Mouse (Mus musculus): Measurements from ENCODE around the gene Zfp94. TPM values are rescaled to one million over a fixed set of nuclear protein-coding genes. Genes with fewer than 3 reads are reported as not detected.
A peak's percentile ranks its signal among the peaks of the same experiment; 100 is the strongest.

Zfp94 gene
- polyA plus RNA-seq, 1 experiment from 2014 or later: 12.8 TPM

- 7% methylated on average over 13 of the region's 13 CpGs for WGBS
- ATAC-seq (ENCODE audit: low FRiP score) (peak; percentile 77), DNase-seq (ENCODE audit: low spot score) (peak; percentile 64)
- no peaks in the 10 kb centered on the region for H3K9me3 ChIP-seq (ENCODE audit: control insufficient read depth, low read length)
- H3K27ac ChIP-seq (ENCODE audit: low read depth, low read length): no peak overlapping the region
- peak overlapping the region; percentile 39 for H3K4me2 ChIP-seq (replicated peaks; ENCODE audit: low read depth, low read length)
- H3K27me3 ChIP-seq (ENCODE audit: control insufficient read depth, insufficient read depth, low read length): no peaks in the 10 kb centered on the region
- peak overlapping the region; percentile 27; the same call in 1 of the 2 replicates for H3K9ac ChIP-seq (ENCODE audit: low read depth, low read length)
- H3K4me3 ChIP-seq (ENCODE audit: low read depth, low read length): peak overlapping the region; percentile 14
- no peaks in the 10 kb centered on the region for H3K36me3 ChIP-seq (ENCODE audit: control insufficient read depth, insufficient read depth, low read length)
- H3K4me1 ChIP-seq (replicated peaks; ENCODE audit: control insufficient read depth, insufficient read depth, low read length): no peaks in the 10 kb centered on the region
Observed at GRCm38 (mm10) chr7:24325675-24326128, 9.2 kb upstream of the Zfp94 start.

DNA sequence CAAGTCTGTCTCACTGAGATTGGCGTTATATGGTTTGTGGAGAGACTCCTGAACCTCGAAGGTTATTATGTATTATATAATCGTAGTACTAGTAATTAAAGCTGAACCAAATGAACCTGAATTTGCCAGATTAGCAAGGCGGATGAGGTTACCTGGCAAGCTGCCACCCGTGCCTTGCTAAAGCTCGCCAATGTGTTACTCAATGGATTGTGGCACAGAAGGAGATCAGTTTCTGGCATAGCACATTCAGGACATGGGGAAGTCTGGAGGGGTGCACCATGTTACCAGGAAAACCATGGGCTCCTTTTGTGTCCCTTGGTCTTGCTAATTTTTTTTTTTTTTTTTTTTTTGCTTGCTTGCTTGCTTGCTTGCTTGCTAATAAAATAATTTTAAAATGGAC lies 8.7 kb upstream of the Zfp94 start:
- DNase-seq (ENCODE audit: low spot score) (no peak), ATAC-seq (ENCODE audit: low FRiP score) (no peak)
- no peak overlapping the region for H3K9ac ChIP-seq (ENCODE audit: low read depth, low read length)
- 90% methylated on average over 6 of the region's 6 CpGs for WGBS
- no peak overlapping the region for H3K4me3 ChIP-seq (ENCODE audit: low read depth, low read length)
- H3K4me1 ChIP-seq (replicated peaks; ENCODE audit: control insufficient read depth, insufficient read depth, low read length): no peaks in the 10 kb centered on the region
- H3K36me3 ChIP-seq (ENCODE audit: control insufficient read depth, insufficient read depth, low read length): no peaks in the 10 kb centered on the region
- no peaks in the 10 kb centered on the region for H3K27me3 ChIP-seq (ENCODE audit: control insufficient read depth, insufficient read depth, low read length)
- H3K27ac ChIP-seq (ENCODE audit: low read depth, low read length): no peak overlapping the region
- H3K9me3 ChIP-seq (ENCODE audit: control insufficient read depth, low read length): no peaks in the 10 kb centered on the region
- H3K4me2 ChIP-seq (replicated peaks; ENCODE audit: low read depth, low read length): no peak overlapping the region

DNA sequence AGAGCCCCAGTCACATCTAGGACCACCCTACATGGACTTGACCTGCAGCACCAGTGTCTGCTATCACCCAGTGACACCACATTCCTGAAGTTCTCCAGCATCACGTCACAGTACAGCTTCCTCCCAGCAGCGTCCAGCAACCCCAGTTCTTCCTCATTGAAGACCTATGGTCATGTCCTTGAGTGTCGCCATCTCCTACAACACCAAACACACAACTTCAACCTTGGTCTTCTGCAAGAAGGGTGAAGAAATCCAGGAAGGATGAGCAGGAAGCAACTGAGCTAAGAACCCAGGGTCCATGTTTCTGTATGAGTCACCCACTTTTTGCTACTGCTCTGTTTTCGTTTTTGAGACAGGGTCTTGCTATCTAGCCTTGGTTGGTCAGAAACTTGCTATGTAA lies 6.1 kb upstream of the Zfp94 start:
- DNase-seq (ENCODE audit: low spot score): no peak
- no peak for ATAC-seq (ENCODE audit: low FRiP score)
- Histone ChIP-seq H3K4me3 (ENCODE audit: low read depth, low read length) (no peak overlapping the region), H3K36me3 (ENCODE audit: control insufficient read depth, insufficient read depth, low read length) (no peaks in the 10 kb centered on the region), H3K4me1 (replicated peaks; ENCODE audit: control insufficient read depth, insufficient read depth, low read length) (no peaks in the 10 kb centered on the region), H3K9ac (ENCODE audit: low read depth, low read length) (no peak overlapping the region), H3K27me3 (ENCODE audit: control insufficient read depth, insufficient read depth, low read length) (no peaks in the 10 kb centered on the region), H3K27ac (ENCODE audit: low read depth, low read length) (no peak overlapping the region), H3K9me3 (ENCODE audit: control insufficient read depth, low read length) (no peaks in the 10 kb centered on the region), H3K4me2 (replicated peaks; ENCODE audit: low read depth, low read length) (no peak overlapping the region)
- 84% methylated on average over 4 of the region's 4 CpGs for WGBS

DNA sequence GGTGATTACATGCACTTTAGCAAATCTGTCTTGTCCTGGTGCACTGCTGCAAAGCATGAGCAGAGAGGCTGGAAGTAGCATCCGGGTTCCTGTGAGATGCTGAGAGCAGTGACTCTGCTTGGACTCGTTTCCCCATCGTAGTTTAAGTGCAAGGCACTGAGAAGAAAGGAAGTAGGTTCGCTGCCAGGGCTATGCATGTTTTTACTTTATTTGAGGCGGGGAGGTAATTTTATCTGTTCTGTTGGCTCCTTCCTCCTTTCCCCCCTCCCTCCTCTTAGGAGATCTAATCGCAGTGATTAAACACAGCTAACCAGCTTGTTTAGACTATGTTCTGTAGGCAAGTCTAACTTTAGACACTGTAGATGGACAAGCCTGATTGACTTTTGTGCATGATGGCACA lies 2.5 kb upstream of the Zfp94 start:
- no peaks in the 10 kb centered on the region for H3K36me3 ChIP-seq (ENCODE audit: control insufficient read depth, insufficient read depth, low read length)
- H3K27ac ChIP-seq (ENCODE audit: low read depth, low read length): no peak overlapping the region
- no peaks in the 10 kb centered on the region for H3K27me3 ChIP-seq (ENCODE audit: control insufficient read depth, insufficient read depth, low read length)
- H3K4me2 ChIP-seq (replicated peaks; ENCODE audit: low read depth, low read length): no peak overlapping the region
- H3K9ac ChIP-seq (ENCODE audit: low read depth, low read length): no peak overlapping the region
- DNase-seq (ENCODE audit: low spot score): no peak
- 77% methylated on average over 6 of the region's 6 CpGs for WGBS
- no peak overlapping the region for H3K4me3 ChIP-seq (ENCODE audit: low read depth, low read length)
- H3K9me3 ChIP-seq (ENCODE audit: control insufficient read depth, low read length): no peaks in the 10 kb centered on the region
- no peak for ATAC-seq (ENCODE audit: low FRiP score)
- H3K4me1 ChIP-seq (replicated peaks; ENCODE audit: control insufficient read depth, insufficient read depth, low read length): no peaks in the 10 kb centered on the region

DNA sequence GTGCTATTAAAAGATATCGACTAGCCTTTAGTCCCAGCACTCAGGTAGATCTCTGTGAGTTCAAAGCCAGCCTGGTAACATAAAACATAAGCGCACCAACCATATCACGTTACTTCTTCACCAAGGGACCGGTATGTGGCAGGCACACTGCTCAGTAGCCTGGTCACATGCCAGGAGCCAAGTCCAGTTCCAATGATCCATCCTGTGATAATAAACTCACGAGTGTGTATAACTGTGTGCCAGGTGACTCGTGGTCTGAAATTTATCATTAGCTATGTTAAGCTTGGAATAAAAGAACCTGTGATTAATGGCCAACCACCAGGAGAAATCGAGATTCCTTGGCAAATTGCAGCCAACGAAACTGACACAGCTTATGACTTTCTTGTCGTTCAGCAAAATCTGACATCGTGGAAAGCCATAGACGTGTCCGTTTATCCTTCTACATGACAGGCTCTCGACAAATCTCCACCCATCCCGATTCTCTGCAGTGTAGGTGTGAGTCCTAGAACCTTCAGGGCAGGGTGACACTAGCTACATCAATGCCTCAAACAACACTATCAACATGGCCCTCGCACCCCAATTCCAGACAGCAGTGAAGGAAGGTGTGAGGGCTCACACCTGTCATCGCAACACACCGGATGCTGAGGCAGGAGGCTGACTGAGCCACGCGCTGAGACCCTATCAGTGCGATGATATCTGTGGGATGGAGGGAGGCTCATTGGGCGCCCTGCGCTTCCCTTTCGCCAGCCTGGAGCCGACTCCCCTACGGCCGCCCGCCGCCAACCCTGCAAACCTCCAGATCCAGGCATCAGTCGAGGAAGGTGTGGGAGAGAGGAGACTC lies 520 bp downstream of the Zfp94 start:
- Histone ChIP-seq H3K27ac (ENCODE audit: low read depth, low read length) (no peak overlapping the region), H3K4me1 (replicated peaks; ENCODE audit: control insufficient read depth, insufficient read depth, low read length) (no peaks in the 10 kb centered on the region), H3K4me2 (replicated peaks; ENCODE audit: low read depth, low read length) (peak overlapping the region; percentile 80), H3K9ac (ENCODE audit: low read depth, low read length) (peak overlapping the region; percentile 77), H3K36me3 (ENCODE audit: control insufficient read depth, insufficient read depth, low read length) (no peaks in the 10 kb centered on the region), H3K9me3 (ENCODE audit: control insufficient read depth, low read length) (no peaks in the 10 kb centered on the region), H3K4me3 (ENCODE audit: low read depth, low read length) (peak overlapping the region; percentile 53), H3K27me3 (ENCODE audit: control insufficient read depth, insufficient read depth, low read length) (no peaks in the 10 kb centered on the region)
- 32% methylated on average over 27 of the region's 29 CpGs for WGBS
- DNase-seq (ENCODE audit: low spot score) (no peak), ATAC-seq (ENCODE audit: low FRiP score) (0 out of 2 replicates have a peak, but pooled peaks have one; percentile 8)

GRCm38 (mm10) chr7:24300771-24301282 lies 15.6 kb downstream of the Zfp94 start, which contains the start of gene Zfp61:
TSS of gene Zfp61 (minus strand) at chr7:24301232.
- Histone ChIP-seq H3K4me1 (replicated peaks; ENCODE audit: control insufficient read depth, insufficient read depth, low read length) (0 out of 2 replicates have a peak, but pooled peaks cover 2% of the 10 kb centered on the region), H3K27ac (ENCODE audit: low read depth, low read length) (no peak within 1 kb of the TSS), H3K4me3 (ENCODE audit: low read depth, low read length) (peak within 1 kb of the TSS; percentile 79), H3K27me3 (ENCODE audit: control insufficient read depth, insufficient read depth, low read length) (no peaks in the 10 kb centered on the region), H3K9ac (ENCODE audit: low read depth, low read length) (peak within 1 kb of the TSS; percentile 59), H3K9me3 (ENCODE audit: control insufficient read depth, low read length) (no peaks in the 10 kb centered on the region), H3K4me2 (replicated peaks; ENCODE audit: low read depth, low read length) (peak within 1 kb of the TSS; percentile 79), H3K36me3 (ENCODE audit: control insufficient read depth, insufficient read depth, low read length) (peaks cover 8% of the 10 kb centered on the region; the same call in 1 of the 2 replicates)
- ATAC-seq (ENCODE audit: low FRiP score) (peak; percentile 69), DNase-seq (ENCODE audit: low spot score) (peak; percentile 83)
- 2% methylated on average over 13 of the region's 13 CpGs for WGBS

DNA sequence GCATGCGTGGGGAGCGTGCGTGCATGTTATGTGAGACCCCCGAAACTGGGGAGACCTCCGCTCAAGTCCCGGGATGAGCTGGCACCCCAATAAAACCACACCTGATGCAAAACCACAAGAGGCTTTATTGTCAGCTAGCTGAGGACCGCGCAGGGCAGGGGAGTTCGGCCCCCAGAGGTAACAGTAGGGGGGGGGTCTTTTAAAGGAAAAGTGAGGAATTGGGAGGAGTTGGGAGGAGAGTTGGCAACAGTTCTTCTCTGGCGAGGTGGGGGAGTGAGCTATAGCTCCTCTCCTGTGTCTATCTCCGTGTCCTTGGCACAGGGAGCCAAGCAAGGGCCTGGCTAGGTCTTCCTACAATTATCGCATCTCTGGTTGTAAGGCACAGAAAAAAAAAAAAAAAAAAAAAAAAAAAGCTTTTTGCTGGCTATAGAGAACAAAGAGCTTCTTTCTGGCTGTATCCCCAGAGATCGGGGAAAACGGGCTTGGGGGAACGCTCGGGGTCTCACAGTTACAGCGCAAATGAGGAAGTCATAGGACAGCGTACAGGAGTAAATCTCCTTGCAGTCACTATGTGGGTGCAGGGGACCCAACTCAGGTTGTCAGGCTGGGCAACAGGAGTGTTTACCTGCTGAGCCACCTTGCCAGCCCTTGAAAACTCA lies 16.5 kb downstream of the Zfp94 start:
- WGBS: under 1% methylated on average over 18 of the region's 18 CpGs
- H3K36me3 ChIP-seq (ENCODE audit: control insufficient read depth, insufficient read depth, low read length): peaks cover 13% of the 10 kb centered on the region; the same call in 1 of the 2 replicates

DNA sequence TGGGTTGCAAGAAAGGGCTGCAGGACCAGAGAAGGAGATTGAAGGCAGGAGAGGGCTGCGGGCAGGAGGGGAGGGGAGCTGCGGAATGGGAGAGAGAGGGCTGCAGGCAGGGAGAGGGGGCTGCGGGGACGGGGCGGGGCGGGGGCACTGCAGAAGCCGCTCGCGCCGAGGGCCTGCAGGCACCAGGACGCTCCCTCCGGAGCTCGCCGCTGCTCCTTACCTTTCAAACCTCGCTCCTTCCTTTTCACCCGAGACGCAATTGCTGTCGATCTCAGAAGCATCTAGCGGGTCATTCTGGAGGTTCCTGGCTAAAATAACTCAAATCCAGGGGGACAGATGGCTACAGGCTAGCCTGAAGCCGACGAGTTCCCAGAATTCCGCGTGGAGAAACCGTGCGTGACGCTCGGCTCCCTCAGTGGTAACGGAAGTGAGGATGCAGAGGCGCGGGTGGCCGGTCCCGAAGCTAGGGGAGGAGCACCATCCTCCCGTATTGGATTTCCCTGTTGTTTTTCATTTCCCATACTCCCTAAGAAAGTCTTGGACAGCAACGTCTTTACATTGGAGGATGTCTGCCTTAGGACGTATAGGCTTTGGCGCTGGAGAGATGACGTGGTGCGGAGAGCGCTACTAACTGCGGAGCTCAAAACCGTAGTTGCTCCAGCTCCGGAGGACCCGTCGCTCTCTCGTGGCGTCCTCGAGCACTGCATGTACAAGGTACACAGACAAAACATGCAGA lies 17.3 kb downstream of the Zfp94 start:
- DNase-seq (ENCODE audit: low spot score) (peak; percentile 88), ATAC-seq (ENCODE audit: low FRiP score) (peak; percentile 91)
- Histone ChIP-seq H3K9ac (ENCODE audit: low read depth, low read length) (peak overlapping the region; percentile 87), H3K9me3 (ENCODE audit: control insufficient read depth, low read length) (no peaks in the 10 kb centered on the region), H3K4me2 (replicated peaks; ENCODE audit: low read depth, low read length) (peak overlapping the region; percentile 79), H3K27me3 (ENCODE audit: control insufficient read depth, insufficient read depth, low read length) (no peaks in the 10 kb centered on the region), H3K4me3 (ENCODE audit: low read depth, low read length) (peak overlapping the region; percentile 79), H3K27ac (ENCODE audit: low read depth, low read length) (peak overlapping the region; percentile 91), H3K4me1 (replicated peaks; ENCODE audit: control insufficient read depth, insufficient read depth, low read length) (0 out of 2 replicates have a peak, but pooled peaks cover 2% of the 10 kb centered on the region), H3K36me3 (ENCODE audit: control insufficient read depth, insufficient read depth, low read length) (peaks cover 13% of the 10 kb centered on the region; the same call in 1 of the 2 replicates)
- WGBS: 0% methylated on average over 42 of the region's 47 CpGs

More for the DNA sequence above, 16.5 kb downstream of the Zfp94 start:
- DNase-seq (ENCODE audit: low spot score) (peak; percentile 51), ATAC-seq (ENCODE audit: low FRiP score) (peak; percentile 43)
- H3K4me1 ChIP-seq (replicated peaks; ENCODE audit: control insufficient read depth, insufficient read depth, low read length): 0 out of 2 replicates have a peak, but pooled peaks cover 2% of the 10 kb centered on the region
- peak overlapping the region; percentile 79 for H3K4me2 ChIP-seq (replicated peaks; ENCODE audit: low read depth, low read length)
- no peaks in the 10 kb centered on the region for H3K27me3 ChIP-seq (ENCODE audit: control insufficient read depth, insufficient read depth, low read length)
- peak overlapping the region; percentile 91; the same call in 1 of the 2 replicates for H3K27ac ChIP-seq (ENCODE audit: low read depth, low read length)
- H3K9me3 ChIP-seq (ENCODE audit: control insufficient read depth, low read length): no peaks in the 10 kb centered on the region
- peak overlapping the region; percentile 59 for H3K9ac ChIP-seq (ENCODE audit: low read depth, low read length)
- H3K4me3 ChIP-seq (ENCODE audit: low read depth, low read length): peak overlapping the region; percentile 79
